Mouse (Mus musculus): Measurements from ENCODE around the gene Selenos.

Gene Selenos

GRCm38 (mm10) chr7:66087652-66088051 is 8.2 kb downstream of the Selenos start:
- no peak for DNase-seq (ENCODE audit: low read depth)

DNA sequence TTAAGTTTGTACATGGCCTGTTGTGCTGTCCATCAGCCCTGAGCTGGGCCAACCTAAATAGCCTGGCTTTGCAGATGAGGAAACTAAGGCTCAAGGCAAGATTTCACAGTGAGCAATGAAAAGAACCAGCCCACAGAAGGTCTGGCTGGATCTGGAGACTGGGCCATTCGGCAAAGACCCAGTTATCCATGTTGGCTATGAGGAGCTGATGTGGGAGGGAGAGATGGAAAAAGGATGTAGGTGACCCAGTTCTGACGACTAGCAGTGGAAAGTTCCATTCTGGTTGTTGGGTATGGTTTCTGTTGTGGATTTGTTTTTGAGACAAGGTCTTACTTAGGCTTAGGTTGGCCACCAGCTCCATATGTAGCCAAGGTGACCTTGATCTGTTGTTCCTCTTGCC is 8.6 kb downstream of the Selenos start:
- no peak for DNase-seq (ENCODE audit: low read depth)

DNA sequence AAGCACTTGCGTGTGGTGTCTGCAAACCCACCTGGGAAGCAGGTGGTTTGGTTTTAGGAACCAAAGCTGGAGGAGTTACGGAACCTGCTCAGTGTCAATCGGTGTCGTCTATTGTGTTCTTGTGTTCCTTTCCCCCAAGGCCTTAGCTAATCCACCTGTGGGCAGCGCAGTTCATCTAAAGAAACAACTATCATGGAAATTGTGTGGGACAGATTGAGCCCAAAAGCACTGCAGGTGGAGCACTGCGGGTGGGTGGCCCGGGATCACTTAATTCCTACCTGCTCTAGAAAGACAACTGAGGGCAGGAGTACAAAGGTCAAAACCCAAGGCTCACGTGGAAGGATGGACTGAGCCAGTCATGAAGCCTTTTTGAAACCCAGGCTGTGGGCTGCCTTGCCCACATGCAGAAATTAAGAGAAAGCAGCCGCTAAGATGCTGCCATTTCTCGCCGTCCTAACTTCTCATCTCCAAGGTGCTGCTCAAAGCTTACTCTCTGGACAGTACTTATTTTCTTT is 11.3 kb downstream of the Selenos start:
- no peak for DNase-seq (ENCODE audit: low read depth)

DNA sequence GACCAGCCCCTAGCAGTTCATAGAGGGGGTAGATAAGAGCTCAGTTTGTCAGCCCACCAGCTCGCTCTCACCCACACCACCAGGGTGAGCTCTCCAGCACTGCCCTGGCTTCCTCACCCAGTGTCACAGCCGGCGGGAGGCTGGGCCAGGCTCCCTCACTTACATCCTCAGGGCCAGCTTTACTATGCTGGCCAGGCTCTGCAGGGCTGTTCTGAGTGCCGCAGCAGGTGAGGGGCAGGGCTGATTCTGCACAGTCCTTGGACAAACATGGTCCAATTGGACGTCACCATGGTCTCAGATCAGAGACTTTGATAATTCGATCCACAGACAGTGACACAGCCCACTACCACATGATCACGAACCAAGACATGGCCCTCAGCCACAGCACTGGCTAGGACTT is 12.1 kb downstream of the Selenos start:
- DNase-seq (ENCODE audit: low read depth): no peak

GRCm38 (mm10) chr7:66092656-66093055 is 13.2 kb downstream of the Selenos start:
- DNase-seq (ENCODE audit: low read depth): no peak

DNA sequence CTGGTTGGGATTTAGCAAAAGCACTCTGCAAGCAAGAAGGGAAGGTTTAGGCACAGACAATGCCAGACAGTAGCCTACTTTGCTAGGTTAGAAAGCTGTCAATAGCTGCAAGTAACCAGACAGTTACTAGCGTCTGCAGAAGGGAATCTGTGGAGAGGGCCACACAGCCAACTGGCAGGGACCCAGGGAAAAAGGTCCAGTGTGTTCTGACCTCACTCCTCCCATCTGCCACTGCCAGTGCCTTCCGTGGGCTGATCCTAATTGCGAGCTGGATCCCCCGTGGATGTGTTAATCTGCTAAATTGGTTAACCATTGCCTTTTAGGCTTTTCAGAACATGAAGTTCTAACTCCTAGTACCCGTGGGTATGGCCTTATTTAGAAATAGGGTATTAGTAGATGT is 14.7 kb downstream of the Selenos start:
- DNase-seq (ENCODE audit: low read depth): no peak

DNA sequence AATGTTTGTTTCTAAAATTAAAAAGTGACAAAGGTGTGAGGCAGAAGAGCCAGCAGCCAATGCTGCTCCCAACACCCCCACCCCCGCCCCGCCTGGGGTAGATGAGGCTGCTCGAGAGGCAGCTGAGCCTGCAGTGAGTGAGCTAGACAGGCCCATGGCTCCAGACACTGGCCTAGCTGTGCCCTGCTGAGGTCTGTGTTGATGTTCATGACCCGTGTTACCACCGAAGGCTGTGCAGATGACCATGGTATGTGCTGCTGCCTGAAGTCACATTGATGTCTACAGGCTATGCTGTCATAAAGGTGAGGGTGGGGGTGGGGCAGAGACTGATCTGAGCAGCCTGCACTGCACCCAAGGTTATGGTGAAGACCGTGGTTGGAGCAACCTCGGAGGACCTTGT is 19.4 kb downstream of the Selenos start:
- DNase-seq (ENCODE audit: low read depth): no peak

DNA sequence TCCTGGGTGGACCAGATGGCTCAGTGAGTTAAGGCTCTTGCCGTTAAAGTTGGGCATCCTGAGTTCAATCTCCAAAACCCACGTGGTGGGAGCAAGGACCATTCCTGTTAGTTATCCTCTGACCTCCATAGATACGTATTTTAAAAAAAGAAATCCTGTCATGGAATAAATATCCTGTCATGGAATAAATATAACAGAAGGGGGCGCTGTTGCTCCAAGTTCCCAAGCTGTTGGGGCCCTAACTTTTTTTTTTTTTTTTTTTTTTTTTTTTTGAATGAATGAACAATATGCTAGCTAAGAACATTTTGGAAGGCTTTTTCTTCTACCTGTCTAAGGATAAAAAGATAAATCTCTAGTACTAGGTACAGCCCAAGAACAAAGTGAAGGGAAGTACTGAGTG is 22.4 kb downstream of the Selenos start:
- no peak for DNase-seq (ENCODE audit: low read depth)

GRCm38 (mm10) chr7:66104531-66104930 is 25.1 kb downstream of the Selenos start:
- no peak for DNase-seq (ENCODE audit: low read depth)

DNA sequence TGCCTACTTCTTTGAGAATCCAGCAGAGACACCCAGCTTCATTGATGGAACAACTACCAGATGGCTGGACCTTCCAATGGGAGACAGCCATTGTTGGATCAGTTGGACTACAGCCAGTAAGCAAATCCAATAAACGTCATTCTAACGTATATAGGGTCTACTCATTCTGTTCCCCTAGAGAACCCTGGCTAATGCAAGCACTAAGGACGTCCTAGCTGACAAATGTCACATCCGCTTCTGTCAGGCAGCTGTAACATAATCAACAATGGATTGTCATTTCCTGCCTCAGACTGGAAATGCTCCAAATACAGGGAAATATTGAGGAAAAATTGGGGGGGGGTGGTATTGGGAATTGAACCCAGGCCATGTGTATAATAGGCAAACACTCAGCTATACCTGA is 26.3 kb downstream of the Selenos start:
- no peak for DNase-seq (ENCODE audit: low read depth)

- no peak for DNase-seq (ENCODE audit: low read depth)
These were observed 27.2 kb downstream of the Selenos start for GRCm38 (mm10) chr7:66106581-66107056.

DNA sequence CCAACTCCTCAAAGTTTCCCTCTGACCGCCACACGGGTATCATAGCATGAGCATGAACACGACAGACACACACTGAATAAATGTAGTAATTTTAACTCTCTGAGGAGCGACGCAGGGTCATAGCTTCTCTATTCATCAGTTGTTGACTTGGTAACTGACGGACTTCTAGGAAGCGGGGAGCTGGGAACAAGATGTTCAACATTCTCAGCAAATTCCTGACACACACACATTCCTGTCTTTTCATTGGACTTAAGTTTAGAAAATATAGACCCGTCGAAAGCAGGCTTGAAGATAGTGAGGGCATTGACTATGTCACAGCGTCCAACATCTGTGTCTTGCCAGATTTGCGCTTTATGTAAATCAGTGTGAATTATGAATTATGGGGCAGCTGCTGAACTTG is 27.8 kb downstream of the Selenos start:
- no peak for DNase-seq (ENCODE audit: low read depth)

GRCm38 (mm10) chr7:66107930-66108329 is 28.5 kb downstream of the Selenos start:
- no peak for DNase-seq (ENCODE audit: low read depth)

DNA sequence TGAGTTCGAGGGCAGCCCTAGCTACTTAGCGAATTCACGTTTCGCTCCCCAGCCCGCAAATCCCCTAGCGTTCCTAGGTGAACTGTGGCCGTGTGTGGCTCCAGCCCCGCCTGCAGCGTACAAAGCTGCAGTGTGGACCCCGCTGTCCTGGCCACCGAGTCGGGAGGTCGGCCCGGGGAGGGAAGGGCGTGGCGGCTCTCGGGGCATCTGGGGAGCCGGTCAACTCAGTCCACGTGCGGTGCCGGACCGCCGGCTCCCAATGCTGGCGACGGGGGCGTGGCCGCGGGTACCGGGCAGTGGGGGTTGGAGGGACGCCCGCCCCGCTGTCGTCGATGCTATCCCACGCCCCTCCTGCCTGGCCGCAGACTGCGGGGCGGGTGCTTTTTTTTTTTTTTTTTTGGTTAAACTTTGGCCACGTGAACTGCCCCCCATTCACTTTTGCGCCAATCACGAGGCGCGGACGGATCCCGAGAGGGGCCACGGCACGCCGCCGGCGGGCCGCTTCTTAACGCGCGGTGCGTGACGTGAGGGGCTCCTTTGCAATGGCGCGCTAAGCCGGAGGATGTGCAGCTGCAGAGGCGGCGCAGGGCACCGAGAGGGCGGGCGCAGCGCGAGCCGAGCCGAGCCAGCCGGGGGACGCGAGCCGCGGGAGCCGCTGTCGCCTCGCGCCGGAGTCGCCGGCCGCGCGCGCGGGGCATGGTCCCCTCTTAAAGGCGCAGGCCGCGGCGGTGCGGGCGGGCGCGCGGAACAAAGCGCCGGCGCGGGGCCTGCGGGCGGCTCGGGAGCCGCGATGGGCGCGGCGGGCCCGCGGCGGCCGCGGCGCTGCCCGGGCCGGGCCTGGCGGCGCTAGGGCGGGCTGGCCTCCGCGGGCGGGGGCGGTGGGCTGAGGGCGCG is 29.8 kb downstream of the Selenos start, which contains the start of gene Chsy1:
TSS of gene Chsy1 (plus strand) at position 555 of the 894 bp plus-strand sequence.
- peak; percentile 81 for DNase-seq (ENCODE audit: low read depth)

DNA sequence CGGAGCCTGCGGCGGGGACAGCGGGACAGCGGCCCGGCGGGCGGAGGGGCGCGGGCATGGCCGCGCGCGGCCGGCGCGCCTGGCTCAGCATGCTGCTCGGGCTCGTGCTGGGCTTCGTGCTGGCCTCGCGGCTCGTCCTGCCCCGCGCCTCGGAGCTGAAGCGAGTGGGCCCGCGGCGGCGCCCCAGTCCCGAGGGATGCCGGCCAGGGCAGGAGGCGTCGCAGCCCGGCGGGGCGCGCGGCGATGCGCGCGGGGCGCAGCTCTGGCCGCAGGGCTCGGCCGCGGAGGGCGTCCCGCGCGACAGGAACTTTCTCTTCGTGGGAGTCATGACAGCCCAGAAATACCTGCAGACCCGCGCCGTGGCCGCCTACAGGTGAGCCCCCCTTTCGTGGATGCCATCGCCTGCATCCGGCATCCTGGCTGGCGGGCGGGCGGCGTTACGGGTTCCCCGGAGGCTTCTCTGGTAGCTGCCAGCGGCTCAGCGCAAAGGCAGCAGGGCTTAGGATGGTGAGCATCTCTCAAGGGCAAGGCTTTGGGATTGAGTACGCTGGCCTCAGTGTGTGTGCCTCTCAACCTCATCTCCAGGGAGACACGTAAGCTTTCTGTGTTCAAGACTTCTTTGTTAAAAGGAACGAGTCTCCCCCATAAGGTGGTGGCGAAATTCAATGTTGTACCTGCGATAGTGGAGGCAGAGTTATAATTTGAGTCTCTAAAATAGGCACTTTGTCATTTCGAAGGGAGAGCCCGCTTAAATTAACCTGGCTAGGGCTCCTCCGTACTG is 30.6 kb downstream of the Selenos start:
- no peak for DNase-seq (ENCODE audit: low read depth)

GRCm38 (mm10) chr7:66110636-66111112 is 31.2 kb downstream of the Selenos start:
- DNase-seq (ENCODE audit: low read depth): no peak

GRCm38 (mm10) chr7:66111211-66111610 is 31.8 kb downstream of the Selenos start:
- no peak for DNase-seq (ENCODE audit: low read depth)

- DNase-seq (ENCODE audit: low read depth): peak; percentile 76
These were observed 34.1 kb downstream of the Selenos start for GRCm38 (mm10) chr7:66113561-66113960.

DNA sequence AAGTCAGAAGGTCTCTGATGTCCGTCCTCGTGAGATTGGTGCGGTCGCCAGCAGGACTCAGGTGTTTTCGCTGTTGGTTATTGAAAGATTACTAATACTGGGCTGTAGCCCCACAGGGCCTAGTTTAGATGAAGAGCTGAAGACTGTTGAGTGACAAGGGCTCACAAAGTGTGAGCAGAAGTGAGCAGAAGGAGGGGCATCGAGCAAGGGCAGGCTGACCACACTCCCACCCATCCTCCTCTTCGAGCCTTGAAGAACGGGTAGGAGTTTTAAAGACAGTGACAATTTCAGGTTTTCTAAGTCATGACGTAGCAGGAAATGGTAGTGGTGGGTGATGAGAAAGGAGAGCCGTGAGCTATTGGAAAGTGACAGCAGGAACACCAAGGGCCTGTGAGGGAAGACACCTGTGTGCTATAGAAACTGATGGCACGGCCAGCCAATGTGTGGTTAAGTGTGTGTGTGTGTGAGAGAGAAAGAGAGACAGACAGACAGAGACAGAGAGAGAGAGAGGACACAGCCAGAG is 36.4 kb downstream of the Selenos start:
- DNase-seq (ENCODE audit: low read depth): no peak

GRCm38 (mm10) chr7:66116906-66117482 is 37.5 kb downstream of the Selenos start:
- DNase-seq (ENCODE audit: low read depth): no peak

GRCm38 (mm10) chr7:66118046-66118445 is 38.6 kb downstream of the Selenos start:
- DNase-seq (ENCODE audit: low read depth): no peak

DNA sequence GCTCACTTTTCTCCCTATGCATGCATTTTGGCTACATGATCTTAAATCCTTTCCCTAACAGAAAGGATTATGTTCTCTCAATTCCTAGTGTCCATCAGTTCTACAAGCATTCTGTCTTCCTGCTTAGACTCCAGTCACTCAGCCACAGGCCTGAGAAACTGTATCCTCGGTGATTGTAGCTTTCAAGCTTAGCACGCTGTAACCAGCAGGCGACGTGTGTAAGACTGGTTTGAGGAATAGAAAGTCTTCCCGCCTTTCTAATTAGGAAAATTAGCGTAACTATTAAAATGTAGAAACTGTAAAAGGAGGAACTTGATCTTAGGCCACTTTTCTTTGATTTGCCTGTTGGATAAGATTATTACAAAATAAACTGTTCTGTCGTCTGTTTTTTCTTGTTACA is 39.3 kb downstream of the Selenos start:
- DNase-seq (ENCODE audit: low read depth): no peak

Measured in c-Kit-positive CD71-positive TER-119-negative erythroid progenitor cells, embryonic 14.5 days (primary cell).